Mouse (Mus musculus): Measurements from ENCODE around the gene Kif5a. TPM values are rescaled to one million over a fixed set of nuclear protein-coding genes. Genes with fewer than 3 reads are reported as not detected.
"Not testable (repeated sequence)": the region's sequence is repeated elsewhere in the genome, so short reads cannot be mapped to it uniquely, and the experiment has no call there.

Gene Kif5a
- 1,000 to 10,000 TPM; 1,113 to 1,308 (median 1,238) TPM for total RNA-seq (2022)

- DNase-seq (ENCODE audit: low spot score in 2 of 2) = peak; percentile 63 to 71
Observed at GRCm38 (mm10) chr10:127262548-127263398, at the start of gene Kif5a. Kif5a (minus strand) TSS chr10:127263348.

- DNase-seq (ENCODE audit: low spot score in 2 of 2) = no peak
Observed at GRCm38 (mm10) chr10:127312858-127313257, 49.7 kb upstream of the Kif5a start.

- DNase-seq (ENCODE audit: low spot score in 2 of 2) = peak in 1 of 2 experiments; percentile 58
Observed at GRCm38 (mm10) chr10:127312356-127312676, 49.2 kb upstream of the Kif5a start.

GRCm38 (mm10) chr10:127311476-127312355 lies 48.6 kb upstream of the Kif5a start, which contains the start of gene Mars:
Mars (minus strand) TSS chr10:127311786.
- DNase-seq (ENCODE audit: low spot score in 2 of 2) = peak; percentile 92 to 93

GRCm38 (mm10) chr10:127310523-127311475 lies 47.7 kb upstream of the Kif5a start:
- no peak for DNase-seq (ENCODE audit: low spot score in 2 of 2)

- DNase-seq (ENCODE audit: low spot score in 2 of 2) = not testable (repeated sequence)
Observed at GRCm38 (mm10) chr10:127309167-127309566, 46.0 kb upstream of the Kif5a start.

- DNase-seq (ENCODE audit: low spot score in 2 of 2) = no peak
Observed at GRCm38 (mm10) chr10:127303136-127303535, 40.0 kb upstream of the Kif5a start.

GRCm38 (mm10) chr10:127300361-127300760 lies 37.2 kb upstream of the Kif5a start:
- DNase-seq (ENCODE audit: low spot score in 2 of 2) = no peak

- no peak for DNase-seq (ENCODE audit: low spot score in 2 of 2)
Observed at GRCm38 (mm10) chr10:127297015-127297871, 34.1 kb upstream of the Kif5a start.

- DNase-seq (ENCODE audit: low spot score in 2 of 2) = no peak
Observed at GRCm38 (mm10) chr10:127295986-127296794, 33.0 kb upstream of the Kif5a start.

- no peak for DNase-seq (ENCODE audit: low spot score in 2 of 2)
Observed at GRCm38 (mm10) chr10:127294895-127295510, 31.9 kb upstream of the Kif5a start.

GRCm38 (mm10) chr10:127293590-127294113 lies 30.5 kb upstream of the Kif5a start:
- no peak for DNase-seq (ENCODE audit: low spot score in 2 of 2)

- DNase-seq (ENCODE audit: low spot score in 2 of 2) = no peak
Observed at GRCm38 (mm10) chr10:127292987-127293538, 29.9 kb upstream of the Kif5a start.

GRCm38 (mm10) chr10:127291881-127292638 lies 28.9 kb upstream of the Kif5a start:
- DNase-seq (ENCODE audit: low spot score in 2 of 2) = no peak

- no peak for DNase-seq (ENCODE audit: low spot score in 2 of 2)
Observed at GRCm38 (mm10) chr10:127290930-127291880, 28.1 kb upstream of the Kif5a start.

GRCm38 (mm10) chr10:127290307-127290929 lies 27.3 kb upstream of the Kif5a start:
- peak; percentile 99 to 100 for DNase-seq (ENCODE audit: low spot score in 2 of 2)
